Mouse (Mus musculus): ENCODE results near the gene Acvr1. TPM values are rescaled to one million over a fixed set of nuclear protein-coding genes. Genes with fewer than 3 reads are reported as not detected.

Gene Acvr1
- polyA plus RNA-seq, 1 experiment from 2014 or later = 5.0 TPM

- Histone ChIP-seq H3K4me1 (replicated peaks; ENCODE audit: control insufficient read depth, insufficient read depth) (no peaks in the 10 kb centered on the region), H3K27ac (replicated peaks) (no peak overlapping the region), H3K9ac (ENCODE audit: low read length) (no peak overlapping the region), H3K4me2 (replicated peaks; ENCODE audit: low read depth) (no peak overlapping the region), H3K4me3 (ENCODE audit: low read depth, low read length) (no peak overlapping the region), H3K27me3 (ENCODE audit: control insufficient read depth, insufficient read depth, low read length) (no peaks in the 10 kb centered on the region), H3K9me3 (ENCODE audit: control insufficient read depth, low read length) (no peaks in the 10 kb centered on the region), H3K36me3 (ENCODE audit: control insufficient read depth, insufficient read depth, low read length) (no peaks in the 10 kb centered on the region)
- DNase-seq (ENCODE audit: low spot score) (no peak), ATAC-seq (ENCODE audit: low FRiP score, low TSS enrichment) (no peak)
- 72% methylated on average over 5 of the region's 5 CpGs for WGBS
- no peak for TF ChIP-seq EP300 (optimal IDR thresholded peaks at IDR 0.05)
- no peak for TF ChIP-seq CTCF (IDR thresholded peaks at IDR 0.05; ENCODE audit: low read depth)
Observed at GRCm38 (mm10) chr2:58408926-58409634, 157.9 kb downstream of the Acvr1 start.

DNA sequence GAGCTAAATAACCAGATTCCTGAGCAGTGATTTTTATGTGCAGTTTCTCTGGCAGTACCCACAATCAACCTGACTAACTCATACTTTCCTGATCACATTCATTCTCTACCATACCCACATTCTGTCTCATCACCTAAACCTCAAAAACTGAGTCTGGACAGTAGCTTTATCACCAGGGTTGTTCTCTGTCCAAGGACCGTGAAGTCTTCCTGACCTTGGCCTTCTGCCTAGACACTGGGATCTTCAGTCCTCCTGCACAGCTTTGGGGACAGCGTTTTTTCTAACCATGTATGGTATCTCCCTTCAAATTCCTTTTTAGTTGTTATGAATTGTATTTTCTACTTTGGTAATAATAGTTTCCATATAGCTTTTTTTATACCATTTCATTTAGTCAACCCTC lies 163.5 kb downstream of the Acvr1 start:
- no peak overlapping the region for H3K9ac ChIP-seq (ENCODE audit: low read length)
- ATAC-seq (ENCODE audit: low FRiP score, low TSS enrichment) (no peak), DNase-seq (ENCODE audit: low spot score) (no peak)
- H3K9me3 ChIP-seq (ENCODE audit: control insufficient read depth, low read length) = no peaks in the 10 kb centered on the region
- no peaks in the 10 kb centered on the region for H3K27me3 ChIP-seq (ENCODE audit: control insufficient read depth, insufficient read depth, low read length)
- TF ChIP-seq CTCF (IDR thresholded peaks at IDR 0.05; ENCODE audit: low read depth) = no peak
- no peak for TF ChIP-seq EP300 (optimal IDR thresholded peaks at IDR 0.05)
- no peaks in the 10 kb centered on the region for H3K36me3 ChIP-seq (ENCODE audit: control insufficient read depth, insufficient read depth, low read length)
- H3K4me3 ChIP-seq (ENCODE audit: low read depth, low read length) = no peak overlapping the region
- H3K27ac ChIP-seq (replicated peaks) = no peak overlapping the region
- no peak overlapping the region for H3K4me2 ChIP-seq (replicated peaks; ENCODE audit: low read depth)
- 73% methylated on average over 2 of the region's 2 CpGs for WGBS
- no peaks in the 10 kb centered on the region for H3K4me1 ChIP-seq (replicated peaks; ENCODE audit: control insufficient read depth, insufficient read depth)

DNA sequence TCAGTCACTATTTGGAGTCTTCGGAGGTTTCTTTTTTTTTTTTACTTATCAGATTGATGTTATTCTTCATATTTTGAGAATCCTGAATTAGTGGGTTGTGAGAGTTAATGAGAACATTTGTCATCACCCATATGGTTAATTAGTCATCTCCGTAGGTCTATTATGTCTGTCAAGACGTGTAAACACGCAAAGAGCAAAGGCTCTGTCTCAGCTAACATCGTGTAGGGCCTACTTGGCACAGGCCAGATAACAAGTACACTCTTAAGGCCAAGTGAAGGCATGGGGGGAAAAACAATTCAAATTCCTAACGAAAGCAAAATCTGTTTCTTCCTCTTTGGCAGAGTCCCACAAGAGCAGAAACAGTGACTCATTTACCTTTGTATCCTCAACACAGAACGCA lies 178.4 kb downstream of the Acvr1 start:
- no peak for ATAC-seq (ENCODE audit: low FRiP score, low TSS enrichment)
- Histone ChIP-seq H3K4me2 (replicated peaks; ENCODE audit: low read depth) (no peak overlapping the region), H3K36me3 (ENCODE audit: control insufficient read depth, insufficient read depth, low read length) (no peaks in the 10 kb centered on the region), H3K4me1 (replicated peaks; ENCODE audit: control insufficient read depth, insufficient read depth) (no peaks in the 10 kb centered on the region), H3K9me3 (ENCODE audit: control insufficient read depth, low read length) (no peaks in the 10 kb centered on the region), H3K9ac (ENCODE audit: low read length) (no peak overlapping the region), H3K4me3 (ENCODE audit: low read depth, low read length) (no peak overlapping the region), H3K27me3 (ENCODE audit: control insufficient read depth, insufficient read depth, low read length) (no peaks in the 10 kb centered on the region), H3K27ac (replicated peaks) (no peak overlapping the region)
- TF ChIP-seq EP300 (optimal IDR thresholded peaks at IDR 0.05) (no peak), CTCF (IDR thresholded peaks at IDR 0.05; ENCODE audit: low read depth) (no peak)
- 59% methylated on average over 7 of the region's 7 CpGs for WGBS
- no peak for DNase-seq (ENCODE audit: low spot score)

GRCm38 (mm10) chr2:58380020-58380419 lies 186.9 kb downstream of the Acvr1 start:
- no peaks in the 10 kb centered on the region for H3K27me3 ChIP-seq (ENCODE audit: control insufficient read depth, insufficient read depth, low read length)
- no peak overlapping the region for H3K27ac ChIP-seq (replicated peaks)
- no peaks in the 10 kb centered on the region for H3K36me3 ChIP-seq (ENCODE audit: control insufficient read depth, insufficient read depth, low read length)
- DNase-seq (ENCODE audit: low spot score) (no peak), ATAC-seq (ENCODE audit: low FRiP score, low TSS enrichment) (no peak)
- no peak overlapping the region for H3K4me3 ChIP-seq (ENCODE audit: low read depth, low read length)
- no peak overlapping the region for H3K4me2 ChIP-seq (replicated peaks; ENCODE audit: low read depth)
- no peak for TF ChIP-seq EP300 (optimal IDR thresholded peaks at IDR 0.05)
- TF ChIP-seq CTCF (IDR thresholded peaks at IDR 0.05; ENCODE audit: low read depth) = no peak
- H3K4me1 ChIP-seq (replicated peaks; ENCODE audit: control insufficient read depth, insufficient read depth) = no peaks in the 10 kb centered on the region
- H3K9ac ChIP-seq (ENCODE audit: low read length) = no peak overlapping the region
- 61% methylated on average over 5 of the region's 5 CpGs for WGBS
- no peaks in the 10 kb centered on the region for H3K9me3 ChIP-seq (ENCODE audit: control insufficient read depth, low read length)

DNA sequence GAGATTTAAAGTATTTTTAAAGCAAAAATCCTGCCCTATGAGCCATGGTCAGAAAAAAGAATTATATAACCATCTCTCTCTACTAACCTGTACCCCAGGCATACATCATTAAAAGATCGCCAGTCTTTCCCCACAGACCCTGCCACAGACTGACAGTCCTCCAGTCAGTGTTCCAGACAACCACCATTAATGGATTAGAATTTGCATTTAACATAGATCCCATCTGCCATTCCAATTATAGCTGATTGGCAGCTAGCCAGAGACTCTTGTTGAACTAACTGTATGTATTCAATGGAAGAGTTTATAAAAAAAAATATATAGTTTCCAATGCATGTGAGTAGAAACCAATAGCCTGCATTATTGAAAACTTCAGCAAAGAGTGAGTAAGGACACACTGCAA lies 187.5 kb downstream of the Acvr1 start:
- 67% methylated on average over 1 of the region's 1 CpGs for WGBS
- no peak for ATAC-seq (ENCODE audit: low FRiP score, low TSS enrichment)
- Histone ChIP-seq H3K9ac (ENCODE audit: low read length) (no peak overlapping the region), H3K4me1 (replicated peaks; ENCODE audit: control insufficient read depth, insufficient read depth) (no peaks in the 10 kb centered on the region), H3K27me3 (ENCODE audit: control insufficient read depth, insufficient read depth, low read length) (no peaks in the 10 kb centered on the region), H3K36me3 (ENCODE audit: control insufficient read depth, insufficient read depth, low read length) (no peaks in the 10 kb centered on the region), H3K27ac (replicated peaks) (no peak overlapping the region), H3K4me2 (replicated peaks; ENCODE audit: low read depth) (no peak overlapping the region), H3K9me3 (ENCODE audit: control insufficient read depth, low read length) (no peaks in the 10 kb centered on the region), H3K4me3 (ENCODE audit: low read depth, low read length) (no peak overlapping the region)
- no peak for DNase-seq (ENCODE audit: low spot score)
- TF ChIP-seq CTCF (IDR thresholded peaks at IDR 0.05; ENCODE audit: low read depth) (no peak), EP300 (optimal IDR thresholded peaks at IDR 0.05) (no peak)

GRCm38 (mm10) chr2:58377417-58378130 lies 189.4 kb downstream of the Acvr1 start:
- no peak overlapping the region for H3K4me3 ChIP-seq (ENCODE audit: low read depth, low read length)
- no peak overlapping the region for H3K9ac ChIP-seq (ENCODE audit: low read length)
- H3K27me3 ChIP-seq (ENCODE audit: control insufficient read depth, insufficient read depth, low read length) = no peaks in the 10 kb centered on the region
- TF ChIP-seq CTCF (IDR thresholded peaks at IDR 0.05; ENCODE audit: low read depth) (no peak), EP300 (optimal IDR thresholded peaks at IDR 0.05) (no peak)
- H3K4me1 ChIP-seq (replicated peaks; ENCODE audit: control insufficient read depth, insufficient read depth) = no peaks in the 10 kb centered on the region
- DNase-seq (ENCODE audit: low spot score) (no peak), ATAC-seq (ENCODE audit: low FRiP score, low TSS enrichment) (no peak)
- H3K36me3 ChIP-seq (ENCODE audit: control insufficient read depth, insufficient read depth, low read length) = no peaks in the 10 kb centered on the region
- H3K4me2 ChIP-seq (replicated peaks; ENCODE audit: low read depth) = no peak overlapping the region
- 56% methylated on average over 9 of the region's 9 CpGs for WGBS
- H3K9me3 ChIP-seq (ENCODE audit: control insufficient read depth, low read length) = no peaks in the 10 kb centered on the region
- H3K27ac ChIP-seq (replicated peaks) = no peak overlapping the region
